Mouse (Mus musculus) cerebellum, adult 2 months (tissue): ENCODE measurements around the gene Myo16. TPM values are rescaled to one million over a fixed set of nuclear protein-coding genes. Genes with fewer than 3 reads are reported as not detected.
A peak's percentile ranks its signal among the peaks of the same experiment; 100 is the strongest.

Experiments used
- DNase-seq, 2 experiments: peaks; one replicate each; pipeline ENCODE4 v3.0.0; 2021
- H3K27ac ChIP-seq: fragments of 200-500 bp; 2 replicates; pipeline ENCODE4 v1.5.1; 2012; ENCODE audit warnings: low read length, control low read depth, inconsistent platforms; ENCODE audit not compliant: insufficient read depth
- H3K27me3 ChIP-seq: fragments of 200-500 bp; 2 replicates; pipeline ENCODE4 v1.6.1; 2012; ENCODE audit warnings: inconsistent platforms, mild to moderate bottlenecking, low read length, moderate library complexity; ENCODE audit not compliant: control insufficient read depth, insufficient read depth
- H3K4me1 ChIP-seq: fragments of 200-500 bp; 2 replicates; pipeline ENCODE4 v1.6.1; 2011; ENCODE audit warnings: low read length; ENCODE audit not compliant: control insufficient read depth, insufficient read depth
- H3K4me3 ChIP-seq: fragments of 200-500 bp; replicated peaks from 2 replicates; pipeline ENCODE3; 2011; ENCODE audit warnings: mild to moderate bottlenecking, low read depth, low read length, control low read depth; ENCODE audit not compliant: insufficient read depth
- CTCF ChIP-seq: fragments of 200-500 bp; IDR thresholded peaks from 2 replicates; pipeline ENCODE4 v1.5.1; 2011; ENCODE audit warnings: low read depth, mild to moderate bottlenecking, control low read depth, low read length, moderate library complexity, borderline replicate concordance; ENCODE audit not compliant: insufficient read depth
- POLR2A ChIP-seq: fragments of 200-500 bp; IDR thresholded peaks from 2 replicates; pipeline ENCODE4 v1.6.1; 2011; ENCODE audit warnings: low read length, control low read depth, borderline replicate concordance; ENCODE audit not compliant: insufficient read depth
- WGBS: fragments of 180-500 bp; shearing (Covaris S2); methylation state at CpG from one replicate; pipeline ENCODE4 v1.1.7; 2018; 5-methylcytosine and 5-hydroxymethylcytosine counted together
- polyA plus RNA-seq: library from polyadenylated mRNA; depleted of rRNA; stranded (reverse); fragments of >200 nt; gene quantifications from 2 replicates; pipeline ENCODE4 v1.2.3, GENCODE M21; 2012

The Myo16 gene
- polyA plus RNA-seq, 1 experiment = 10.3 TPM

GRCm38 (mm10) chr8:10418013-10418412 lies 264.3 kb downstream of the Myo16 start:
- H3K27ac ChIP-seq = no peak overlapping the region
- no peaks in the 10 kb centered on the region for H3K4me1 ChIP-seq
- TF ChIP-seq POLR2A (no peak), CTCF (no peak)
- DNase-seq = no peak
- no peak overlapping the region for H3K4me3 ChIP-seq
- WGBS = 90% methylated on average over 8 of the region's 8 CpGs
- no peaks in the 10 kb centered on the region for H3K27me3 ChIP-seq

DNA sequence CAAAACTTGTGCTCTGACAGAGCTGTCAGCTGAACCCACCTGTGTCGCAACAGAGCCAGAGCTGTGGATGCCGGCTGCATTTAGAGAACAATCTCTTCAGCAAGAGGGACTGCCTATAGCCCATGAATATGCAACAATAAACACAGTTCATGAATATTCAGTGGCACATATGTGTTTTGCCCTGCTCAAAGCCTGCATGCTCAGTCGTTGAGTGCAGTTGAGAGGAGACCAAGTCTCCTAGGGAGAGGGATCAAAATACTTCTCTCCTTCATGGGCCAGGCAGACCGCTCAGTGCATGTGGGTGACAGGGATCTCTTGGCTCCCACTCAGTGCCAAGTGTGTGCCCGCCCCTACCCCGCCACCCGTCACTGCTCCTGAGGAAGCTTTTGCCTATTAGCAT lies 265.3 kb downstream of the Myo16 start:
- H3K4me1 ChIP-seq = no peaks in the 10 kb centered on the region

GRCm38 (mm10) chr8:10419726-10420125 lies 266.0 kb downstream of the Myo16 start:
- Histone ChIP-seq H3K27ac (no peak overlapping the region), H3K27me3 (no peaks in the 10 kb centered on the region), H3K4me3 (no peak overlapping the region), H3K4me1 (no peaks in the 10 kb centered on the region)
- 75% methylated on average over 4 of the region's 4 CpGs for WGBS
- DNase-seq = no peak
- no peak for TF ChIP-seq POLR2A
- no peak for TF ChIP-seq CTCF

More for the DNA sequence above, 265.3 kb downstream of the Myo16 start:
- Histone ChIP-seq H3K27ac (no peak overlapping the region), H3K27me3 (no peaks in the 10 kb centered on the region), H3K4me3 (no peak overlapping the region)
- TF ChIP-seq CTCF (no peak), POLR2A (no peak)
- 40% methylated on average over 7 of the region's 7 CpGs for WGBS
- DNase-seq = no peak

- Histone ChIP-seq H3K27me3 (no peaks in the 10 kb centered on the region), H3K27ac (no peak overlapping the region), H3K4me1 (no peaks in the 10 kb centered on the region), H3K4me3 (no peak overlapping the region)
- TF ChIP-seq CTCF (no peak), POLR2A (no peak)
- WGBS = 77% methylated on average over 6 of the region's 6 CpGs
- no peak for DNase-seq
Observed at GRCm38 (mm10) chr8:10420551-10420950, 266.8 kb downstream of the Myo16 start.

- Histone ChIP-seq H3K27me3 (no peaks in the 10 kb centered on the region), H3K27ac (no peak overlapping the region), H3K4me3 (no peak overlapping the region), H3K4me1 (no peaks in the 10 kb centered on the region)
- 78% methylated on average over 9 of the region's 9 CpGs for WGBS
- no peak for DNase-seq
- TF ChIP-seq CTCF = no peak
- no peak for TF ChIP-seq POLR2A
Observed at GRCm38 (mm10) chr8:10421516-10422090, 267.9 kb downstream of the Myo16 start.

- H3K27me3 ChIP-seq = no peaks in the 10 kb centered on the region
- H3K27ac ChIP-seq = no peak overlapping the region
- DNase-seq = no peak
- 90% methylated on average over 8 of the region's 8 CpGs for WGBS
- H3K4me1 ChIP-seq = no peaks in the 10 kb centered on the region
- TF ChIP-seq CTCF (no peak), POLR2A (no peak)
- H3K4me3 ChIP-seq = no peak overlapping the region
Observed at GRCm38 (mm10) chr8:10435492-10435891, 281.8 kb downstream of the Myo16 start.

- Histone ChIP-seq H3K4me3 (no peak overlapping the region), H3K27me3 (no peaks in the 10 kb centered on the region), H3K4me1 (no peaks in the 10 kb centered on the region), H3K27ac (no peak overlapping the region)
- TF ChIP-seq CTCF (peak; percentile 96), POLR2A (no peak)
- WGBS = 14% methylated on average over 11 of the region's 11 CpGs
- peak; percentile 67 to 76 for DNase-seq
Observed at GRCm38 (mm10) chr8:10438772-10439171, 285.1 kb downstream of the Myo16 start.

DNA sequence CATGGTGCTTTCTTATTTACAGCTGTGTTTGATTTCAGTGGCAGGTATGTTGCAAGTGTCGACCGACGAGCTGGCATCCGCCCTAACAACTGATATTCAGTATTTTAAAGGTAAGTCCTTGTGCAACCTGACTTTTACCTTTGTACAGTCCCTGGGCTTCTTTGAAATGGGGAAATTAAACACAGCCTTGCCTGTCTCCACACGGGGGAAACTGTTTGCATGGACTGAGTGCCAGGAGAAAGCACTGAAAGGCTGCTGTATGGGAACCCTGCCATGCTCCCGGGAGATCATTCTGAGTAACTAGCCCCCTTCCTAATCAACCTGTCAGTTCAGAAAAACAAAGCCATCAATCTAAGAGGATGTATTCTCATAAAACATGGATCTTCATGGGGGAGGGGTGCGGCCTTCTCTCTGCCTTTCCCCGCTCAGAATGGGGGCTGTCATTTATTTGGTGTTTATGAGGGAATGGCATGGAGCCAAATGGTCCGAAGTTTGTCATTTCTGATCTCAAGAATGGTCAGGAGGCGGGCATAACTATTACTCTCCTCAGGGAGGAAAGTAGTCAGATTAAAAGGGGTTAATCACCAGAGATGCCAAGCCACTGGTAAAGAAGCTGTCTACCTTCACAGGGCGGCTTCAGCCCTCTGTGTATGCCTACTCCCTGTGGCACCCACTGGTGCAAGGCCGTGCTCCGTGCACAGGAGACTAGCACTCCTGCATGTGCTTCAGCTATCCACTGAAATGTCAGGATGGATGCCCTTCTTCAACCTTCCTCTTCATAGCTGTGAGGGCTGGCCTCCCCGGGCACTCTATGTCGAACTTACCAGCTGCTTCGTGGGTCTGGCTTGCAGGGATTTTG lies 286.1 kb downstream of the Myo16 start:
- no peaks in the 10 kb centered on the region for H3K27me3 ChIP-seq
- 43% methylated on average over 16 of the region's 16 CpGs for WGBS
- H3K4me1 ChIP-seq = no peaks in the 10 kb centered on the region
- H3K27ac ChIP-seq = no peak overlapping the region
- no peak for DNase-seq
- H3K4me3 ChIP-seq = no peak overlapping the region
- no peak for TF ChIP-seq CTCF
- no peak for TF ChIP-seq POLR2A
